13 mouse cellular contexts compared by ENCODE assay signal in the genomic region with DNA sequence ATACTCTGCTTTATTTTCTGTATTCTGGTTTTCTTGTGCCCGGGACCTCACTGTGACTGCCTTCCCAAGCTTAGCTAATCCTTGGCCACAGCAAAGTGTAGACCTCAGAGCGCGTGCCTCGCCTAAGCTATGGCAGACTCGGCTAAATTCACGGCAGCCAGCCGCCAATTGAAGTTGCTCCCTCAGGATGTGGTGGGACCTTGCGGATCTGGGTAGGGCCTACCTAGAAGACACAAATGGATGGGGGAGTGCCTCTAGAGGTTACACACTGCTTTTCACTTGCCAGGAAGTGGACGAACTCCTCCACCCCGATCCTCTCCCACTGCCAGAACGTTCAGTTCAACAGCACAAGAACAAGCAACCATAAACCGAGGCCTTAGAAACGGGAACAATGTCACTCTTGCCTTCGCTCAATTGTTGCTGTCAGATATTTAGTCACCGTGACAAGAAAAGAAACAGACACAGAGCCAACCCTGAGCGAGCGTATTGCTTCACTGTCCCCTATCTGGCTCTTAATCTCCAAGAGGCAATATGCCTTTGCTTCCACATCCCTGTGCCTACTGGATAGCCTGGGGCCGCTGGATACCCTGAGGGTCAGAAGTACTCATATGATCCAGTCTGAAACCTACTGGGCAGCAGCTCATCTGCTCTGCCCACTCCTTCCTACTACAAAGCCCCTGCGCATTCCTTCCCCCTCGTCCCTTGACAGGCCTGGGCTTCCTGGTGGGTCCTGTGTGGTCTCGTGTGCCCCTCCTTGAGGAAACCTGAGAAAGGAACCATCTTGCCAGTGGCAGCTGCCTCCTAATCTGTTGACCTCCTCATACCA.
DNase-seq lines count a peak whose midpoint lies in the region; ATAC-seq lines count a peak whose summit lies in the region.
"Had no signal": no experiment of that assay in that cellular context is flagged by ENCODE, and none has a peak within 500 bp of the region (broad histone marks: within the 10 kb centered on the region; RNA-seq: fewer than 3 reads in every experiment).

No protein-coding gene starts in this region.

- H3K9ac ChIP-seq in forebrain, embryonic 11.5 days (ENCODE audit: low read length): no peak overlapping the region
- H3K9ac ChIP-seq: forebrain, embryonic 12.5 days; liver, embryonic 15.5 days had no signal

- H3K4me2 ChIP-seq in forebrain, embryonic 11.5 days (ENCODE audit: low read depth, low read length, severe bottlenecking): no peak overlapping the region
- H3K4me2 ChIP-seq: forebrain, embryonic 12.5 days; liver, embryonic 15.5 days had no signal

- 63% methylated on average over 21 of the region's 21 CpGs for WGBS in heart, embryonic 10.5 days
- WGBS in forebrain, embryonic 11.5 days: 90% methylated on average over 21 of the region's 21 CpGs

- no peaks in the 10 kb centered on the region for H3K9me3 ChIP-seq in heart, embryonic 10.5 days
- H3K9me3 ChIP-seq in forebrain, embryonic 11.5 days (ENCODE audit: control insufficient read depth, low read length): no peaks in the 10 kb centered on the region
- H3K9me3 ChIP-seq: forebrain, embryonic 12.5 days; liver, embryonic 15.5 days had no signal

- H3K27me3 ChIP-seq in heart, embryonic 10.5 days (ENCODE audit: insufficient read depth, poor library complexity, severe bottlenecking): no peaks in the 10 kb centered on the region
- no peaks in the 10 kb centered on the region for H3K27me3 ChIP-seq in forebrain, embryonic 11.5 days (ENCODE audit: control insufficient read depth, insufficient read depth, low read length)
- H3K27me3 ChIP-seq: forebrain, embryonic 12.5 days; liver, embryonic 15.5 days had no signal

- no peaks in the 10 kb centered on the region for H3K36me3 ChIP-seq in heart, embryonic 10.5 days
- H3K36me3 ChIP-seq in forebrain, embryonic 11.5 days (ENCODE audit: control insufficient read depth, insufficient read depth, low read length): no peaks in the 10 kb centered on the region
- H3K36me3 ChIP-seq: forebrain, embryonic 12.5 days; liver, embryonic 15.5 days had no signal

- H3K4me3 ChIP-seq in heart, embryonic 10.5 days: no peak overlapping the region; the same call in 1 of the 2 replicates
- no peak overlapping the region for H3K4me3 ChIP-seq in forebrain, embryonic 11.5 days (ENCODE audit: low read depth, low read length)
- H3K4me3 ChIP-seq: forebrain, embryonic 12.5 days; liver, embryonic 15.5 days had no signal

- peak overlapping the region; percentile 82 for H3K27ac ChIP-seq in heart, embryonic 10.5 days
- no peak overlapping the region for H3K27ac ChIP-seq in forebrain, embryonic 11.5 days (ENCODE audit: low read depth, low read length)
- H3K27ac ChIP-seq: forebrain, embryonic 12.5 days; kidney, postnatal 0 days; liver, embryonic 15.5 days had no signal

- peak; percentile 74 for ATAC-seq in granulocyte monocyte progenitor cell, adult 5-6 weeks (replicated peaks; ENCODE audit: poor library complexity, severe bottlenecking)
- ATAC-seq in megakaryocyte progenitor cell, adult 5-6 weeks (replicated peaks; ENCODE audit: poor library complexity): peak; percentile 21
- ATAC-seq in forebrain, embryonic 11.5 days (replicated peaks; ENCODE audit: low FRiP score): no peak

- peaks cover 30% of the 10 kb centered on the region for H3K4me1 ChIP-seq in heart, embryonic 10.5 days
- H3K4me1 ChIP-seq in forebrain, embryonic 11.5 days (replicated peaks; ENCODE audit: control insufficient read depth, insufficient read depth, low read length): no peaks in the 10 kb centered on the region
- H3K4me1 ChIP-seq: forebrain, embryonic 12.5 days; liver, embryonic 15.5 days had no signal

- no peak for DNase-seq in heart, embryonic 10.5 days (ENCODE audit: low spot score)
- DNase-seq in heart, postnatal 36 days: no peak
- peak; percentile 25 for DNase-seq in ES-CJ7 (ENCODE audit: low read depth, low spot score)
- DNase-seq in spleen, postnatal 14 days (ENCODE audit: low spot score in 2 of 2): no peak
- no peak for DNase-seq in frontal cortex, postnatal 10 days (ENCODE audit: low spot score in 2 of 2)
- DNase-seq in forebrain, embryonic 11.5 days (ENCODE audit: low spot score): no peak
- DNase-seq: cerebellum, postnatal 14 days; layer of hippocampus, postnatal 36 days had no signal

- intact Hi-C loops in heart, postnatal 36 days (cut with DNase I): no loop called here
